Mouse (Mus musculus) embryonic stem cell, embryonic (primary cell): ENCODE results near the gene Kif5a.

Experiments
- CTCF ChIA-PET, 4 experiments: fragments of 300-600 bp in 2 of 4; fragments of 350-600 bp in 2 of 4; sonication (Branson Sonifier 250); formaldehyde crosslinking; loops; one replicate each; lab custom pipeline; 2022; ENCODE audit warnings: inconsistent platforms in 2 of 4; lab: Charles Lee
- POLR2A ChIA-PET, 4 experiments: fragments of 300-600 bp in 2 of 4; fragments of 350-600 bp in 2 of 4; sonication (Branson Sonifier 250); formaldehyde crosslinking; loops; one replicate each; lab custom pipeline; 2022; ENCODE audit warnings: antibody characterized with exemption in 4 of 4, inconsistent platforms in 1 of 4; lab: Charles Lee

Kif5a gene

GRCm38 (mm10) chr10:127284105-127284622 lies 21.0 kb upstream of the Kif5a start:
- CTCF ChIA-PET = no interaction called here

DNA sequence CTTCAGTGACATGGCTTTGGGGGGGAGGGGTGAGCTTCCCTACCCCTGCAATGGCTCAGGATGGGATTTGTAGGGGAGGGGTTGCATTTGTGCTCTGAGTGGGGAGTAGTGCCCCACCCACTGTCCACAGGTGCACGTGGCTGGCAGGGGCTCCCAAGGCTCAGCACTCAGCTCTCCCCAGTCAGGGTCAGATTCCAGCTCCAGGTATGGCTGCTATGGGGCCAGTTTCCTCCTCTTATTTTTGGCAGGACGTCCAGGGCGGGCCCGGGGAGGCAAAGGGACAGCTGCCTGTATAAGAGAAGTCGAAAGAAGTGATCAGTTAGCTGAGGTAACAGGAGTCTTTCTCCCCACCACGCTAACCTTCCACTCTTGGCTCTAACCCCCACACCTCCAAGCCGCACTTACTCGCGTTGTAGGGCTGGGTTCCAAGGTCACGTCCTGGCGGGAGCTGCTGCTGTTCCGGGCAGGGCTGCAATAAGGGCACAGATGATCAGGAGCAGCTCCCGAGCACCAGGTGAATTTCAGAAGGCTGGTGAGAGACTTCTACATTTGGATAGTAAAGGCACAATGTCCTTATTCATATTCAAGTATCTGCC lies 19.6 kb upstream of the Kif5a start:
- ChIA-PET POLR2A (interaction anchor here (0.6 to 22.1 kb wide), 42 partner anchors 8 to 240 kb away, joined by 3 to 263 read pairs (median 4); partner anchors contain the start of genes Dctn2 (in 2 of the 4), Kif5a (in 2 of the 4), Mars (in 2 of the 4) and Arhgap9 (in 1 of the 4)), CTCF (interaction anchor here in 2 of 4 experiments (0.7 to 0.9 kb wide), 4 partner anchors 17 to 112 kb away, joined by 3 to 4 read pairs (median 3); partner anchors contain the start of gene Dctn2 (in 1 of the 2))

More at GRCm38 (mm10) chr10:127284105-127284622, 21.0 kb upstream of the Kif5a start:
- POLR2A ChIA-PET = interaction anchor here in 3 of 4 experiments (0.6 to 22.1 kb wide), 13 partner anchors 10 to 94 kb away, joined by 3 to 263 read pairs (median 5); partner anchors contain the start of genes Mars (in 2 of the 3) and Arhgef25 (in 1 of the 3)

- CTCF ChIA-PET = no interaction called here
- POLR2A ChIA-PET = interaction anchor here (0.6 to 22.1 kb wide), 19 partner anchors 7 to 92 kb away, joined by 3 to 263 read pairs (median 6); partner anchors contain the start of genes Mars (in 2 of the 4), Dctn2 (in 1 of the 4) and Pip4k2c (in 1 of the 4)
These were observed 18.2 kb upstream of the Kif5a start for GRCm38 (mm10) chr10:127281316-127281715.

GRCm38 (mm10) chr10:127279730-127280129 lies 16.6 kb upstream of the Kif5a start:
- ChIA-PET CTCF (interaction anchor here in 2 of 4 experiments (0.5 to 0.6 kb wide), 2 partner anchors 87 to 296 kb away, joined by 3 to 4 read pairs; no protein-coding TSS in a partner anchor), POLR2A (interaction anchor here in 3 of 4 experiments (0.6 to 22.1 kb wide), 12 partner anchors 8 to 312 kb away, joined by 3 to 263 read pairs (median 4); partner anchors contain the start of gene Dctn2 (in 1 of the 3))

DNA sequence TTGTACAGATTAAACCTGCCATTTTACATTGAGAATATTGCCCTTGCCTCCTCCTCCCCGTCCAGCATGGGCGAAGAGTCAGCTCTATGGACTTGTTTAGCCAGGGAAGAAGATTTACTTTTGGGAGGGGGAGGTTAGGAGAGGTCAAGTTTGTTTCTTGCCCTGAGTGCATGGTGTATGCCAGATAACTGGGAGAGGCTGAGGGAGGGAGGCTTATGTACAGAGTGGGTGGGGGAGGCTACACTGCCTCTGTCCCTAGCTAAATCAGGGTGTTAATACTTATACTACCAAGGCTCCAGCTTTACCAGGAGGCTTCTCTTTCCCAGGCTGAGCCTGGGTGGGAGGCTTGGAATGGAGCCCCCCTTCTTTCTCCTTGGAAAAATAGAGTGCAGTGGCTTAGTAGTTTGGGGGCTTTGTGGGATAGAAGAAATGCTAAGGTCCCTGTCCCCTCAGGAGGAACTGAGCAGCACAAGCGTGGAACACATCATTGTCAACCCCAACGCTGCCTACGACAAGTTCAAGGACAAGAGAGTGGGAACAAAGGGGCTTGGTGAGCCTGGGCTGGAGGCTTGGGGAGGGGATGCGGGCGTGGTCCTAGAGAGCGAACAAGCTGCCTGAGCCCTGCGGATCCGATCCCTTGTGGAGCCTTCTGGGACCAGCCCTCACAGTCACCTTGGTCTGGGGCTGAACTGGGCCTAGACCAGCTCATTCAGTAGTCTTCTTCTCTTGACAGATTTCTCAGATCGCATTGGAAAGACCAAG lies 11.3 kb upstream of the Kif5a start:
- CTCF ChIA-PET = interaction anchor here in 2 of 4 experiments (0.5 to 0.9 kb wide), 6 partner anchors 39 to 984 kb away, joined by 3 to 15 read pairs (median 4); no protein-coding TSS in a partner anchor
- POLR2A ChIA-PET = interaction anchor here (0.5 to 22.1 kb wide), 40 partner anchors 8 to 302 kb away, joined by 3 to 263 read pairs (median 4); partner anchors contain the start of genes Kif5a (in 3 of the 4), Dctn2 (in 2 of the 4), B4galnt1 (in 1 of the 4) and Mars (in 1 of the 4)

DNA sequence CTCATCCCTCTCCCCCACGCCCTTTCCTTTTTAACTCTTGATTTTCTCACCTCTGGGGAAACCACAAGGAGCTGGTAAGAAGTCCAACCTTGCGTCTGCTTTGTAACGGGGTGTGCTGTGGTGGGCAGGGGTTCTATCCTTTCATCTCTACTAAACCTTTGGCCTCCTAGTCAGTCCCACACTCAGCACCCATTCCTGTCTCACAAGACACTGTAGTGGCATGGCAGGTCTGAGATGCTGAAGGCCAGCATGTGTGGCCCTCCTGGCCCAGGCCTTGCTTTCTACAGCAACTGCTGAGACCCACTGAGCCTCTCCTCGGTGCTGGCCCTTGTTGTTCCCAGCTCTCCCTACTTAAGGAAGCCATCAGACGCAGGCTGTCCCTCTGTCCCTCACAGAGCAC lies 9.2 kb upstream of the Kif5a start:
- POLR2A ChIA-PET = interaction anchor here in 3 of 4 experiments (0.6 to 22.1 kb wide), 10 partner anchors 9 to 89 kb away, joined by 3 to 263 read pairs (median 9); partner anchors contain the start of gene Kif5a (in 1 of the 3)
- CTCF ChIA-PET = interaction anchor here in 1 of 4 experiments (2.1 kb wide), 1 partner anchor 40 kb away, joined by 5 read pairs; no protein-coding TSS in a partner anchor

DNA sequence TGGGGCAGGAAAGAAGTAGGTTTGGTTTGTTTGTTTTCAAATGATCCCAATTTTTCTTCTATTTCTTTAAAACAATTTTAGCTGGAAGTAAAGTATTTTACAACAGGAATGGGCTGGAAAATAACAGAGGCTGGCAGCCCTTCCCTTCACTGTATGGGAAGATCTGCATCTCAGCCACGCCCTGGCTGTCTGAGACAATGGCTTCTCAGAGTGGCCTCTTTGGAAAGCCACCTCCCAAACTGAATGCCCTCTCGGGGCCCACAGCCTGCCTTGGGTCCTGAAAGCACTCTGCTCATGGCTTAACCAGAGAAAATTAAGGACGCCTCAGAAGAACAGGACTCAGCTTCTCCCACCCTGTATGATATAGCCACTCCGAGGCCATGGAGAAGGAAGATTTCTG lies 6.7 kb upstream of the Kif5a start:
- ChIA-PET CTCF (no interaction called here), POLR2A (interaction anchor here in 2 of 4 experiments (1.0 to 22.1 kb wide), 11 partner anchors 8 to 75 kb away, joined by 3 to 263 read pairs (median 5); partner anchors contain the start of gene Pip4k2c (in 1 of the 2))

- ChIA-PET CTCF (interaction anchor here in 1 of 4 experiments (0.5 kb wide), 1 partner anchor 19 kb away, joined by 3 read pairs; no protein-coding TSS in a partner anchor), POLR2A (interaction anchor here in 3 of 4 experiments (0.6 to 22.1 kb wide), 17 partner anchors 8 to 241 kb away, joined by 3 to 263 read pairs (median 4); partner anchors contain the start of genes Mars (in 1 of the 3) and Pip4k2c (in 1 of the 3))
These were observed 5.9 kb upstream of the Kif5a start for GRCm38 (mm10) chr10:127269036-127269435.

DNA sequence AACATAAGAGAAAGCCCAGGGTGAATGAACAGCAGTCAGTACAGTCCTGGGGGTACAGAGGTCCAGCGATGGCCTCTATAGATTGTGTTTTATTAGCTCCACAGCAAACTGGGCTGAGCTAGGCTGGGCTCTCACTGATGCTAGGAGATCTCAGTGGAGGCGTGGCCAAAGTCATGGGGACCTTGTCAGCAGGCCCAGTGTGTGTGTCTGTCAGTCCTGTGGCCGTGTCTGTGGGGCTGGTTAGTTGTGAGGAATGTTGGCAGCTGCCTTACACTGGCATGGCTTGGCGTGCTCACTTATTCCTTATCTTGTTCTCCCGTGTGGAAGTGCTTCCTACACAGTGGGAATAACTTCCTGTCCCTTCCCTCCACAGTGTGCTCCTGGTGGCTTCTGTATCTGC lies 5.3 kb upstream of the Kif5a start:
- ChIA-PET CTCF (interaction anchor here in 1 of 4 experiments (0.5 kb wide), 1 partner anchor 20 kb away, joined by 3 read pairs; no protein-coding TSS in a partner anchor), POLR2A (interaction anchor here in 3 of 4 experiments (0.6 to 22.1 kb wide), 17 partner anchors 8 to 241 kb away, joined by 3 to 263 read pairs (median 5); partner anchors contain the start of genes Mars (in 1 of the 3) and Pip4k2c (in 1 of the 3))

DNA sequence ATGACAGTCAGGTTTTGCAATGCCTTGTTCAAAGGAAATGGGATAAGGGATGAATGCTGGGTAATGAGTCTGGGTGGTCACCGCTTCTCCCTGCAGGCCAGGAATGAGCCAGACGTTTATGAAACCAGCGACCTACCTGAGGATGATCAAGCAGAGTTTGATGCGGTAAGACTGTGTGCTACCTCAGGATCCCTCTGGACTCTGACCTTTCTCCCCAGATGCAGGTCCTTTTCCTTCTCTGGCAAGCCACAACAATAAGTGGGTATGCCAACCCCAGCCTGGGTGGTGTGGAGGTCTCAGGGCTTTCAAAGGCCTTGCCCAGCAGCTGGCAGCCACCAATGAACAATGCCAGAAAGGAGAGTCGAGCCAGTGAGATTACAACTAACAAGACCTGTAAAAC lies 4.2 kb upstream of the Kif5a start:
- CTCF ChIA-PET = no interaction called here
- POLR2A ChIA-PET = interaction anchor here in 3 of 4 experiments (0.6 to 22.1 kb wide), 9 partner anchors 10 to 71 kb away, joined by 3 to 263 read pairs (median 6); partner anchors contain the start of gene Mars (in 1 of the 3)

GRCm38 (mm10) chr10:127266112-127267091 lies 3.3 kb upstream of the Kif5a start, which contains the start of gene Dctn2:
TSS of gene Dctn2 (plus strand) at chr10:127266368.
- POLR2A ChIA-PET = interaction anchor here in 3 of 4 experiments (0.5 to 22.1 kb wide), 31 partner anchors 9 to 145 kb away, joined by 3 to 263 read pairs (median 4); partner anchors contain the start of genes Pip4k2c (in 2 of the 3), Arhgap9 (in 1 of the 3) and Mars (in 1 of the 3)

DNA sequence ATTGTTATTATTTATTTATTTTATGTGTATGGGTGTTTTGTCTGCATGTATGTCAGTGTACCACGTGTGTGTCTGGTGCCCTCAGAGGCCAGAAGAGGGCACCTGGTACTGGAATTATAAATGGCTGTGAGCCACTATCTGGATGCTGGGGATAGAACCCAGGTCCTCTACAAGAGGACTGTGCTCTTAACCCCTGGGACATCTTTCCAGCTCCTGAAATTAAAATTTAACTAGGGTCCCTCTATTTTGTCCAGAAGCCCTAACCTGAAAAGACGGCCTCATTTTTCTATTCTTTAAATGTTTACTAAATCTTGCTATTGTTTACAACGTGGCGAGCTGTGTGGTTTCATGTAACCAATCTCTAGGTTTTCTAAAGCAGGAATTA lies 2.6 kb upstream of the Kif5a start:
- ChIA-PET POLR2A (interaction anchor here in 3 of 4 experiments (0.6 to 22.1 kb wide), 27 partner anchors 9 to 144 kb away, joined by 3 to 263 read pairs (median 4); partner anchors contain the start of genes Pip4k2c (in 2 of the 3), Arhgap9 (in 1 of the 3) and Mars (in 1 of the 3)), CTCF (interaction anchor here in 2 of 4 experiments (1.3 to 1.7 kb wide), 2 partner anchors 17 to 89 kb away, joined by 3 to 4 read pairs; no protein-coding TSS in a partner anchor)

More at GRCm38 (mm10) chr10:127266112-127267091, 3.3 kb upstream of the Kif5a start, which contains the start of gene Dctn2:
- CTCF ChIA-PET = interaction anchor here in 2 of 4 experiments (1.3 to 1.7 kb wide), 2 partner anchors 16 to 89 kb away, joined by 3 to 4 read pairs; no protein-coding TSS in a partner anchor

GRCm38 (mm10) chr10:127264971-127265370 lies 1.8 kb upstream of the Kif5a start:
- ChIA-PET POLR2A (interaction anchor here in 3 of 4 experiments (0.6 to 22.1 kb wide), 14 partner anchors 9 to 94 kb away, joined by 3 to 263 read pairs (median 4); partner anchors contain the start of genes Arhgap9 (in 1 of the 3) and Pip4k2c (in 1 of the 3)), CTCF (interaction anchor here in 2 of 4 experiments (0.7 to 1.7 kb wide), 2 partner anchors 74 to 88 kb away, joined by 3 read pairs; no protein-coding TSS in a partner anchor)

GRCm38 (mm10) chr10:127264336-127264735 lies 1.2 kb upstream of the Kif5a start:
- ChIA-PET POLR2A (interaction anchor here in 3 of 4 experiments (0.6 to 22.1 kb wide), 24 partner anchors 10 to 207 kb away, joined by 3 to 263 read pairs (median 5); partner anchors contain the start of genes Pip4k2c (in 2 of the 3) and Arhgap9 (in 1 of the 3)), CTCF (interaction anchor here in 3 of 4 experiments (0.6 to 1.8 kb wide), 8 partner anchors 24 to 94 kb away, joined by 3 to 6 read pairs (median 4); partner anchors contain the start of gene Mars (in 1 of the 3))

GRCm38 (mm10) chr10:127263631-127264030 lies 483 bp upstream of the Kif5a start:
- POLR2A ChIA-PET = interaction anchor here (0.6 to 22.1 kb wide), 35 partner anchors 9 to 397 kb away, joined by 3 to 263 read pairs (median 4); partner anchors contain the start of genes Pip4k2c (in 2 of the 4), Arhgap9 (in 1 of the 4) and Mars (in 1 of the 4)
- CTCF ChIA-PET = interaction anchor here in 3 of 4 experiments (0.6 to 1.8 kb wide), 11 partner anchors 25 to 927 kb away, joined by 3 to 7 read pairs (median 4); partner anchors contain the start of gene Mars (in 1 of the 3)
